Comparison of ENCODE assay signal across 24 mouse cellular contexts in genomic region chr4:56036334-56036733, GRCm38 (mm10).
"Had no signal": no experiment of that assay in that cellular context is flagged by ENCODE, and none has a peak within 500 bp of the region (broad histone marks: within the 10 kb centered on the region; RNA-seq: fewer than 3 reads in every experiment).

No protein-coding gene starts in this region.

- H3K4me3 ChIP-seq: heart, embryonic 10.5 days; heart, embryonic 12.5 days; kidney, embryonic 15.5 days; layer of hippocampus, adult 2 months; left cerebral cortex, adult 2 months; limb, embryonic 13.5 days; limb, embryonic 15.5 days had no signal

- H3K9me3 ChIP-seq: heart, embryonic 10.5 days; heart, embryonic 12.5 days; kidney, embryonic 15.5 days; limb, embryonic 13.5 days; limb, embryonic 15.5 days had no signal

- H3K4me2 ChIP-seq: heart, embryonic 12.5 days; hindbrain, embryonic 14.5 days; kidney, embryonic 15.5 days; limb, embryonic 13.5 days; limb, embryonic 15.5 days; liver, embryonic 11.5 days had no signal

- H3K27me3 ChIP-seq: heart, embryonic 12.5 days; kidney, embryonic 15.5 days; limb, embryonic 13.5 days; limb, embryonic 15.5 days had no signal

- H3K9ac ChIP-seq: forebrain, postnatal 0 days; heart, embryonic 12.5 days; hindbrain, embryonic 14.5 days; kidney, embryonic 15.5 days; limb, embryonic 13.5 days; limb, embryonic 15.5 days had no signal

- H3K27ac ChIP-seq: heart, embryonic 10.5 days; hindbrain, postnatal 0 days; kidney, embryonic 15.5 days; kidney, postnatal 0 days; layer of hippocampus, adult 2 months; left cerebral cortex, adult 2 months; limb, embryonic 13.5 days; limb, embryonic 15.5 days had no signal

- DNase-seq: forebrain, postnatal 0 days; gastrocnemius, postnatal 14 days; gastrocnemius, postnatal 36 days; heart, adult 18-20 months; heart, postnatal 10 days; heart, postnatal 36 days; kidney, adult 11 months; kidney, adult 2 months; kidney, adult 9 months; kidney, postnatal 14 days; kidney, postnatal 36 days; left cerebral cortex, postnatal 4 days had no signal

- ATAC-seq: forebrain, postnatal 0 days; hindbrain, postnatal 0 days; intestine, embryonic 16.5 days had no signal

- H3K36me3 ChIP-seq: heart, embryonic 10.5 days; heart, embryonic 12.5 days; kidney, embryonic 15.5 days; limb, embryonic 13.5 days; limb, embryonic 15.5 days had no signal

- H3K4me1 ChIP-seq: heart, embryonic 10.5 days; heart, embryonic 12.5 days; kidney, embryonic 15.5 days; limb, embryonic 13.5 days; limb, embryonic 15.5 days had no signal
